Mouse (Mus musculus) midbrain, postnatal 0 days (tissue): ENCODE data around the gene Tead1. TPM values are rescaled to one million over a fixed set of nuclear protein-coding genes. Genes with fewer than 3 reads are reported as not detected.

Experiments
- ATAC-seq: fragments of 200-750 bp; cut with Nextera tagmentation; 2 replicates; pipeline ENCODE4 v1.8.0; 2017; ENCODE audit warnings: moderate number of reproducible peaks, mild to moderate bottlenecking, moderate TSS enrichment, moderate library complexity; ENCODE audit not compliant: low FRiP score
- DNase-seq: peaks from one replicate; pipeline ENCODE4 v3.0.0-alpha.2; 2015; ENCODE audit warnings: low spot score
- H3K27ac ChIP-seq: fragments of 300-500 bp; sonication (generic); 2 replicates; pipeline ENCODE4 v1.5.1; 2014; ENCODE audit warnings: low read depth, mild to moderate bottlenecking, low read length, mixed read lengths
- H3K27me3 ChIP-seq: fragments of 300-500 bp; sonication (generic); 2 replicates; pipeline ENCODE4 v1.6.1; 2014; ENCODE audit warnings: low read length, control low read depth, mixed read lengths; ENCODE audit not compliant: insufficient read depth
- H3K36me3 ChIP-seq: fragments of 300-500 bp; sonication (generic); 2 replicates; pipeline ENCODE4 v1.6.1; 2014; ENCODE audit warnings: low read length, control low read depth, mixed read lengths; ENCODE audit not compliant: insufficient read depth
- H3K4me1 ChIP-seq: fragments of 300-500 bp; sonication (generic); 2 replicates; pipeline ENCODE4 v1.6.1; 2014; ENCODE audit warnings: mild to moderate bottlenecking, control low read depth, antibody characterized with exemption, low read length, mixed read lengths; ENCODE audit not compliant: insufficient read depth
- H3K4me2 ChIP-seq: fragments of 300-500 bp; sonication (generic); 2 replicates; pipeline ENCODE4 v1.6.1; 2014; ENCODE audit warnings: low read depth, mild to moderate bottlenecking, low read length, mixed read lengths; ENCODE audit not compliant: poor library complexity, severe bottlenecking
- H3K4me3 ChIP-seq: fragments of 300-500 bp; sonication (generic); 2 replicates; pipeline ENCODE4 v1.5.1; 2014; ENCODE audit warnings: low read depth, mild to moderate bottlenecking, low read length, moderate library complexity
- H3K9ac ChIP-seq: fragments of 300-500 bp; sonication (generic); replicated peaks from 2 replicates; pipeline ENCODE4 v1.6.1; 2014; ENCODE audit warnings: mild to moderate bottlenecking, low read length, moderate library complexity, mixed read lengths; ENCODE audit not compliant: poor library complexity, severe bottlenecking
- H3K9me3 ChIP-seq: fragments of 300-500 bp; sonication (generic); 2 replicates; pipeline ENCODE4 v1.6.1; 2016; ENCODE audit warnings: low read length, control low read depth
- CTCF ChIP-seq: IDR thresholded peaks from 2 replicates; pipeline ENCODE4 v1.5.1; 2016; ENCODE audit warnings: antibody characterized with exemption, mild to moderate bottlenecking
- WGBS: fragments of 180-500 bp; shearing (Covaris S2); extraction: QIAGEN DNeasy Blood & Tissue Kit; methylation state at CpG from one replicate; pipeline ENCODE4 v1.1.7; 2014; 5-methylcytosine and 5-hydroxymethylcytosine counted together
- polyA plus RNA-seq: library from polyadenylated mRNA; unstranded; fragments of >200 nt; fragmentation: Nextera tagmentation; extraction: Ambion mirVana; gene quantifications from 2 replicates; pipeline ENCODE4 v1.2.1, GENCODE M21; 2015
- total RNA-seq: library from RNA; depleted of rRNA; stranded (reverse); fragments of >200 nt; gene quantifications from 2 replicates; pipeline ENCODE4 v1.2.3, GENCODE M21; 2014; rRNA removed

Gene Tead1
- total RNA-seq: 16.6 and 18.6 TPM in 2 replicates
- polyA plus RNA-seq: 4.6 and 8.0 TPM in 2 replicates

DNA sequence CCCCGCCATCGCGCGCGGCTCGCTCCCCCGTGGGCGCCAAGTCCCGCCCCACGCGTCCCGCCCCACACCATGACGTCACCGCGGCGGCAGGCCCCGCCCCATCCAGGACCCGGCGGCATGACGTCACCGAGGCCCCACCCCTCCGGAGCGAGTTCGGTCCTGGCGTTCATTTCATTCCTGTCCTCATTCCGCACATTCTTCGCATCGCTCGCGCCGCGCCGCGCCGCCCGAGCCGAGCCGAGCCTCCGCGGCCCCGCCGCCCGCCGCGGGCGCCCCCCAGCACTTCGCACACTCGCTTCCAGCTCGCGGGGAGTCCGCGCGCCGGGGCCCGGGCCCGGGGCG is at the start of gene Tead1:
Gene Tead1, plus strand, starts transcription at position 148 of the 342 bp plus-strand sequence.
- peak within 1 kb of the TSS; percentile 75 for H3K27ac ChIP-seq
- peak; percentile 90 for DNase-seq
- peak; percentile 91 for ATAC-seq
- peak within 1 kb of the TSS; percentile 96 for H3K4me2 ChIP-seq
- no peaks in the 10 kb centered on the region for H3K36me3 ChIP-seq
- H3K27me3 ChIP-seq: no peaks in the 10 kb centered on the region
- no peaks in the 10 kb centered on the region for H3K4me1 ChIP-seq
- H3K4me3 ChIP-seq: peak within 1 kb of the TSS; percentile 90
- TF ChIP-seq CTCF: no peak
- H3K9me3 ChIP-seq: no peaks in the 10 kb centered on the region
- peak within 1 kb of the TSS; percentile 70 for H3K9ac ChIP-seq
- under 1% methylated on average over 30 of the region's 57 CpGs for WGBS

DNA sequence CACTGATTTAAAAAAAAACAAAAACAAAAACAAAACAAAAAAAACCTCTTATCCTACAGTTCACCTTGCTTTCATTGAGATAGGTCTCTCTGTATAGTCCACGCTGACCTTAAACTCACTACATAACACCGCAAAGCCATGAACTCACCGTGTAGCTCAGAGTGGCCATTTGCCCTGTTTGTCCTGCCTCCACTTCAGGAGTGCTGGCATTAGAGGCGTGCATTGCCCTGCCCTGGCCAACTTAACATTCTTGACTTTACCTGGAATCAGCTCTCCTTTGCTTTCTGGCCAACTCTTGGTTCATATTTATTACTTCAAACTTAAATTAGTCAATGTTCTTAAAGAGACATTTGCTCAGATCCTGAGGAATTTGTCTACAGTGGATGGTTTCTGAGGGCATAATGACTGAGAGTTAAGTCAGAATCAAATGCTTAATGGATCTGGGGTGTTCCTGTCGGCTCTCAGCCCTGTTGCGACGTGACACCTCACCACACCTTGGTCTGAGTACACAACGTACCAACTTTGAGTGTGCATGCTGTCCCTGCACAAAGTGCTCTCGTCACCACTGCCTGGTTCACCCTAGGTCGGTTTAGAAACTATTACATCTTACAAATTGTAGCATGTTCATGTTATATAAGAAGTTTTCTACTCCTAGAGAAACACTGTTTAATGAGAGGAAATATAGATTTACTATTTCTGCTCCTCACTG is 44.5 kb upstream of the Tead1 start:
- H3K27ac ChIP-seq: no peak overlapping the region
- no peak overlapping the region for H3K4me3 ChIP-seq
- no peaks in the 10 kb centered on the region for H3K9me3 ChIP-seq
- no peak for ATAC-seq
- no peak for TF ChIP-seq CTCF
- no peaks in the 10 kb centered on the region for H3K27me3 ChIP-seq
- no peak overlapping the region for H3K4me2 ChIP-seq
- H3K9ac ChIP-seq: no peak overlapping the region
- DNase-seq: no peak
- 89% methylated on average over 10 of the region's 10 CpGs for WGBS
- H3K4me1 ChIP-seq: no peaks in the 10 kb centered on the region
- no peaks in the 10 kb centered on the region for H3K36me3 ChIP-seq

- Histone ChIP-seq H3K27me3 (no peaks in the 10 kb centered on the region), H3K36me3 (no peaks in the 10 kb centered on the region), H3K9me3 (no peaks in the 10 kb centered on the region), H3K4me1 (no peaks in the 10 kb centered on the region), H3K4me2 (no peak overlapping the region), H3K9ac (no peak overlapping the region), H3K27ac (no peak overlapping the region), H3K4me3 (no peak overlapping the region)
- no peak for TF ChIP-seq CTCF
- WGBS: 94% methylated on average over 2 of the region's 2 CpGs
- ATAC-seq (no peak), DNase-seq (no peak)
Measured at GRCm38 (mm10) chr7:112635936-112636335, 43.2 kb upstream of the Tead1 start.

- Histone ChIP-seq H3K36me3 (no peaks in the 10 kb centered on the region), H3K4me1 (no peaks in the 10 kb centered on the region), H3K9ac (no peak overlapping the region), H3K4me3 (no peak overlapping the region), H3K9me3 (no peaks in the 10 kb centered on the region), H3K27ac (no peak overlapping the region), H3K4me2 (no peak overlapping the region), H3K27me3 (no peaks in the 10 kb centered on the region)
- no peak for TF ChIP-seq CTCF
- WGBS: 76% methylated on average over 6 of the region's 6 CpGs
- no peak for DNase-seq
- no peak for ATAC-seq
Measured at GRCm38 (mm10) chr7:112643866-112644543, 35.1 kb upstream of the Tead1 start.

DNA sequence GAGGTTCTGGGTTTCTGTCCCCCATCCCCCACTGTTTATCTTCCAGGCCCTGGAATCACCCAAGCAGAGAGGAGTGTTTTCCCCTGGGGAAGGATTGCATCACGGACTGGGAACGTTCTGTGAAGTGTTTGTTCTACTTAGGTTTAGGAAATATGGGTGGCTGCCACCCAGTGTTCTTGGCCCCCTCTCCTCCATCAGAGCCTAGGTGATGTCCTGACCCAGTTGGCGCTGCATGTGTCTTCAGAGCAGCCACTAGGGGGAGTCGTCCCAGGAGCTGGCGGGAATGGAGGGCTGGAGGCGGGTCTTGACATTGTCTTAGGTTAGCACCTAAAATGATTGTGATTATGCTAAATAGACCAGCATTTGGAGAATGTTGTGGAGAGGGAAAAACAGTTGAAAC is 34.4 kb upstream of the Tead1 start:
- DNase-seq: no peak
- peak; percentile 38 for TF ChIP-seq CTCF

GRCm38 (mm10) chr7:112645724-112646123 is 33.4 kb upstream of the Tead1 start:
- no peak overlapping the region for H3K9ac ChIP-seq
- ATAC-seq (no peak), DNase-seq (no peak)
- H3K4me1 ChIP-seq: no peaks in the 10 kb centered on the region
- no peak for TF ChIP-seq CTCF
- no peaks in the 10 kb centered on the region for H3K9me3 ChIP-seq
- no peak overlapping the region for H3K4me3 ChIP-seq
- H3K27ac ChIP-seq: no peak overlapping the region
- H3K36me3 ChIP-seq: no peaks in the 10 kb centered on the region
- 78% methylated on average over 2 of the region's 2 CpGs for WGBS
- H3K4me2 ChIP-seq: no peak overlapping the region
- no peaks in the 10 kb centered on the region for H3K27me3 ChIP-seq

More for the DNA sequence above, 34.4 kb upstream of the Tead1 start:
- ATAC-seq: no peak
- no peak overlapping the region for H3K4me3 ChIP-seq
- no peaks in the 10 kb centered on the region for H3K27me3 ChIP-seq
- no peak overlapping the region for H3K4me2 ChIP-seq
- no peaks in the 10 kb centered on the region for H3K36me3 ChIP-seq
- no peaks in the 10 kb centered on the region for H3K9me3 ChIP-seq
- no peaks in the 10 kb centered on the region for H3K4me1 ChIP-seq
- no peak overlapping the region for H3K27ac ChIP-seq
- no peak overlapping the region for H3K9ac ChIP-seq
- 91% methylated on average over 6 of the region's 6 CpGs for WGBS
